Mouse (Mus musculus) heart, adult 8-10 months (tissue): Measurements from ENCODE around the gene Ank3. TPM values are rescaled to one million over a fixed set of nuclear protein-coding genes. Genes with fewer than 3 reads are reported as not detected.
"Not testable (repeated sequence)": the region's sequence is repeated elsewhere in the genome, so short reads cannot be mapped to it uniquely, and the experiment has no call there.

Experiments used
- DNase-seq: peaks from one replicate; pipeline ENCODE4 v3.0.0; 2022; ENCODE audit warnings: low spot score
- total RNA-seq, 4 experiments: library from RNA; stranded (reverse); gene quantifications; 2 replicates each; pipeline ENCODE4 v1.2.4; 2022

Gene Ank3
- 10 to 100 TPM; 72.9 to 84.4 (median 74.9) TPM for total RNA-seq

DNA sequence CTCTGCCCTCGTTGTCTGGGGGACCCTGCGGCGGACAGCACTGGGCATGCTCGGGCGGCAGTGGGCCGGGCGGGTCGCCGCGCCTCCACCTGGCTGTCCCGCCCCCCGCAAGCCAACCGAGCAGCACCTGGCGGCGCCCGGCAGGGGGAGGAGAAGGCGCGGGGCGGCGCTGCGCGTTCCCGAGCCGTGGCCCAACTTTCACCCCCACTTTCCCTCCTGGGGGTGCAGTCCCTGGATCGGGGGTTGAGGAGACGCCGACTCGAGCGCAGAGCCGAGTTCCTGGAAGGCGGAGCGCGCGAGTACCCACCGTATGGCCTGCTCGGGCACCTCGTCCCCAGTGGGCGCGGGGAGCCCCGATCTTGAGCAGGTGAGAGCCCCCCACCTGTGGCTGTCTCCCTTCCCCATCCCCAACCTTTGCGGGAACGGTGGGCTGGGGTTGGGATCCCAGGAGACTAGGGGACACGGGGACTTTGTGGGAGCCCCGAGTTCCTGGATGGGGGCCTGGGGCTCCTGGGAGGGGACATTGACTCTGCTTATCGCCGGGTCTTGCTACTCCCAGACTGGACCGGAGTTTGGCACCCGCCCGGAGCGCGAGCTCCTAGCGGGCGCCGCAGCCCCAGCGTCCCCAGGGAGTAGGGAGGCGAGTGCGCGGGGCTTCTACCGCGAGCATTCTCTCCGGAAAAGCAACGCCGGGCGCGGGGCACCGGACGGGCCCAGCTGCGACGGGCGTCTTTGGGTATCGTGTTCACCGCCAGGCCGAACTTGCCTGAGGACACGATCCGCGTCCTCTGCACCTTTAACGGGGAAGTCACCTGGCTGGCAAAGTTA, at the start of gene Ank3:
Ank3 (plus strand) TSS at position 11 of the 828 bp plus-strand sequence.
- no peak for DNase-seq

DNA sequence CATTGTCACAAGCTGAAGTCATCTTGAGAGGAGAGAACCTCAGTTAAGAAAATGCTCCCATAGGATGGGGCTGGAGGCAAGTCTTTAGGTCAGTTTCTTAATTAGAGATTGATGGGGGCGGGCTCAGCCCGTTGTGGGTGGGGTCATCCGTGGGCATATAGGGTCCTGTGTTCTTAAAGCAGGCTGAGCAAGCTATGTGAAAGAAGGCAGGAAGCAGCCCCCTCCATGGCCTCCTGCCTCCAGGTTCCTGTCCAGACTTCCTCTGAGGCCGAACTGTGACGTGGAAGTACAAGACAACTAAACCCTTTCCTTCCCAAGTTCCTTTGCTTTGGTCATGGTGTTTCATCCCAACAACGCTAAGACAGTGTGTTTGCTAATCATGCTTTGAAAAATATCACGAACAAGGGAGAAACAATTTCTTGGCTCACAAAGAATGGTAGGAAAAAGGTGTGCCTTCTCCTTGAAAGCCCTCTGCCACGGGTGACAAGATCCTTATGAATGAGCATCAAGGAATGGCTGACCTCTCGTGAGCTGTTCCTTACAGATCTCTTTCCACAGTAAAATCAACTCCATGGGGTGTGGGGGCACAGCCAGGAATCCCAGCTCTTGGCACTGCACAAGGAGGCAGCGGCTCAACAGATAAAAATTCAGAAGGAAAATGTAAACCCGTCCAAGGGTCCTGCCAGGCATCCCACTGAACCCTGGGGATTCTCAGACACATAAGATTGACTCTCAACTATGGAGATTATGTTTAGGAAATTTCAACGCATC, 47.3 kb upstream of the Ank3 start:
- DNase-seq: peak; percentile 16

DNA sequence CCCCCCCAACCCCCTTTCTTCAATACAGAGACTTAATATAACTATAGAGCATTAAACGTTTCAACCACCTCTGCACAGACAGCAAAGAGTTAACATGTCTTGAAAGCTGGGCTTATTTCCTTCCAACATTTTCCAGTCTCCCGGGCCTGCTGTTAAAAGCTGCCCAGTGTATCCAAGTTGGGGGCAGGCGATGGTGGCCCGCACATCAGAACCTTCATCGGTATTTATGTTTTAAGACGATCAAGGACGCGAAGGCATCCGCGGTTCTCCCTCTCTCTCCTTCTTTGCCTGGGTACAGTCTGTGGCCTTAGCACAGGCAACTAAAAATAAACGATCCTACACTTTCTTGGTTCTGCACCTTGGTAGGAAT, 46.7 kb upstream of the Ank3 start:
- no peak for DNase-seq

DNA sequence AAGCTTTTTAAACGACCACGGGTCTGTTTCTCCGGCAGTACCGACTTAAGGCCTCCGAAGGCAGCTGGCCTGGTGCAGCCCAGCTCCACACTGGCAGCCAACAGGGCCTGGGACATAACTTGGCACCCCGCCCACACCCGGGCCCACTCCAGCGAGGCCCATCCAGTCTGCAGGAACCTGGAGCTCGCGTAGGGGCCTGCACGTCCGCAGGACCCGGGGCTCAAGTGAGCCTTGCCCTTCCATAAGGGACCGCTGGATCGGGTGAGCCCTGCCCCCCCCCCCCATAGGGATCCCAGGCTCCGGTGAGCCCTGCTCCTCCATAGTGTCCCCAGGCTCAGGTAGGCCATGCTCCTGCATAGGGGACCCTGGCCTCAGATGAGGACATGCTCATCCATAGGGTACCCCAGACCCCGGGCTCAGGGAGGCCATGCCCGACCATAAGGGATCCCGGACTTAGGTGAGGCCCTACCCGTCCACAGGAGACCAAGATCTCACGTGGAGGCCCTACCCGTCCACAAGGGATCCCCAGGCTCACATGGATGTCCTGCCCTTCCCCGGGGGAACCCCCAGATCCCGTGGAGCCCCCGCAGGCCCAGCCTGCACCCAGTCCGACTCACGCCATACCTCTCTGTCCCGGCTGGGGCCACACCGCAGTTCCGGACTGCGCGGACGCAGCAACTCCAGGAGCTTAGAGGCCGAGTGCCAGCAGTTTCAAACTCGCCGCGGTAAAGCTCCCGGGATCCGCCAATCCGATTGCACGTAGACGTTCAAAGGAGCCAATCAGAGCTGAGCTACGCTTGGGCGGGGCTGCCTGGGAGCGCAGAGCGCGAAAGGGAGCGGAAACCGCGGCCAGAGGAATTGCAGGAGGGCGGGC, 46.1 kb upstream of the Ank3 start, which contains the start of gene Cdk1:
Cdk1 (minus strand) TSS at position 727 of the 874 bp plus-strand sequence.
- DNase-seq: peak; percentile 98

DNA sequence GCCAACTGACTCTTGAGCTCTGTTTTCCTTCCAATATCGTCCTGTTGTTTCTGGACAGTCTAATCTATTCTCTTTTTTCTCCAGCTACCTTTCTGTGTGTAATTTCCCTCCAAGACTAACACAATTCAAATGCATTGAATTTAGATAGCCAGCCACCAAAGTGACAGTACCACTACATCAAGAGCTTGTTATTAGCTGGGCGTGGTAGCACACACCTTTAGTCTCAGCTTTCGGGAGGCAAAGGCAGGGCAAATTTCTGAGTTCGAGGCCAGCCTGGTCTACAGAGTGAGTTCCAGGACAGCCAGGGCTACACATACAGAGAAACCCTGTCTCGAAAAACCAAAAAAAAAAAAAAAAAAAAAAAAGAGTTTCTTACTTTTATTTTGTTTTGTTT, 45.5 kb upstream of the Ank3 start:
- DNase-seq: not testable (repeated sequence)

DNA sequence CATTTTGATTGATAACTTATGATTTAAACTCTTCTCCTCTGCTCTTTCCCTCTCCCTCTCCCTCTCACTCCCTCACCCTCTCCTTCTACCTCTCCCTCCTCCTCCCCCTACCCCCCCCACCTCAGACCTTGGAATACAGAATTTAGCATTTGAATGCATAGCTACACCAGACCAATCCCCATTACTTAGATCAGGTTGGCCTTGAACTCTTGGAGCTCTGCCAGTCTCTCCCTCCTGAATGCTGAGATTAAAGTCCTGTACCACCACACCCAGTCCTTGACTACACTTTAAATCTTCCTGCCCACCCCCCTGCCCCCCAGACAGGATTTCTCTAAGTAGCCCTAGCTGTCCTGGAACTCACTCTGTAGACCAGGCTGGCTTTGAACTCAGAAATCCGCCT, 38.9 kb upstream of the Ank3 start:
- no peak for DNase-seq

DNA sequence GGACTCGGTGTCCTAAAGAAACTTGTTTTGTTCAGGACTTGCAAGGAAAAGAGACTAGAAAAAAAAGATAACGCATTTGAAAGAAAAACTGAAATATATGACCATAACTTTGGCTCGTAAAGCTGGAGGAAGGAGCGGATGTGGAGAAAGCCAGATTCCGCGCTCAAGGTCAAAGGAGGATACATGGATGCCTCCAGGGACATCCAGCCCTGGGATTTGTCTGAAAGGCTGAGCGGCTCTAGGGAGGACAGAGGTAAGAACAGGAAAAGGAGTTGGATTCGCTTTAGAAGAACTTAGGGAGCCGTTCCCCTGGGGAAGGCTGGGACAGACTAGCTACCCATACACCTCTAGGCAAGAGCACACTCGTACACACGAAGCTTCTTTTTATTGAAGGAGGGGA, 32.4 kb upstream of the Ank3 start:
- DNase-seq: peak; percentile 13

DNA sequence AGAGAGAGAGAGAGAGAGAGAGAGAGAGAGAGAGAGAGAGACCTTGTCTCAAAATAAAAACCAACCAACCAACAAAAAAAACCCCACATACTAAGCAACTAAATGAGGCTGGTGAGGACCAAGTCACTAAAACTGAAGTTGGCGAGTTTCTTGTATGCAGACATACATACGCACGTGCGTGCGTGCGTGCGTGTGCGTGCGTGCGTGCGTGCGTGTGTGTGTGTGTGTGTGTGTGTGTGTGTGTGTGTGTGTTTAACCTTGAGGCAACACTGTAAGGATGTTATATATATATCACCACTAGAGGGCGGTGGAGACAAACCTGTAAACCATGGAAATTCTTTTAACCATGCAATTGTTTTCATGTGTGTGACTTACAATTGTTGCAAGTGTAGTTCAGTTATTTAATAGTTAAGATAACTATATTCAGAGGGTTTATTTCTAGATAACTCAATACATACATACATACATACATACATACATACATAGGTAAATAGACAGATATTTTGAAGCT, 31.6 kb upstream of the Ank3 start:
- DNase-seq: no peak

DNA sequence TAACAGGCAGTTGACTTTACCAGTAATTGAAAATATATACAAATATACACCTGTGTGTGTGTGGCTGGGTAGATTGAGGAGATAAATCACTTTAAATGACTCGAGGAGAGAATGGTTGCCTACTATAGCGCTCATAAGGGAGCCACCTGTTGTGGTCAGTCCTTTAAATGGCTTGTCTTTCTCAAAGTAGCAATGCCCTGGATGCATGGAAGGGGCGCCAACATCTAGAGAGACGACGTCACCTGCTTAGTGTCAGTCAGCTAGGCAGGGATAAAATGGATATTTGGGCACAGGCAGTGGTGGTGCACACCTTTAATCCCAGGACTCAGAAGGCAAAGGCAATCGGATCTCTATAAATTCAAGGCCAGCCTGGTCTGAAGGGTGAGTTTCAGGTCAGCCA, 29.3 kb upstream of the Ank3 start:
- DNase-seq: no peak

DNA sequence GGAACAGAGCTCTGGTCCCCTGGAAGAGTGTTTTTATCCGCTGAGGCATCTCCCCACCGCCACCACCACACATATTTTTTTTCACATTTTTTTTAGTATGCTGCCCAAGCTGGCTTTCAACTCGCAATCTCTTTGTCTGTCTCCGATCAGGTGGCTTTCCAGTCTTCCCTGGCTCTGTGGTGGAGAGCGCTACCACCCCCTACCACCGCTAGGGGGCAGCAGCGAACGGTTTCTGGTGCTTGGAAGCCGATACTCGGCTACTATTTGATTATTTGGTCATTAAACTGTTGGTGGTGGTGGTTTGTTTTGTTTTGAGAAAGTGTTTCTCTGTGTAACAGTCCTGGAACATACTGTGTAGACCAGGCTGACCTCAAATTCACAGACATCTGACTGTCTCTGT, 27.1 kb upstream of the Ank3 start:
- DNase-seq: no peak

DNA sequence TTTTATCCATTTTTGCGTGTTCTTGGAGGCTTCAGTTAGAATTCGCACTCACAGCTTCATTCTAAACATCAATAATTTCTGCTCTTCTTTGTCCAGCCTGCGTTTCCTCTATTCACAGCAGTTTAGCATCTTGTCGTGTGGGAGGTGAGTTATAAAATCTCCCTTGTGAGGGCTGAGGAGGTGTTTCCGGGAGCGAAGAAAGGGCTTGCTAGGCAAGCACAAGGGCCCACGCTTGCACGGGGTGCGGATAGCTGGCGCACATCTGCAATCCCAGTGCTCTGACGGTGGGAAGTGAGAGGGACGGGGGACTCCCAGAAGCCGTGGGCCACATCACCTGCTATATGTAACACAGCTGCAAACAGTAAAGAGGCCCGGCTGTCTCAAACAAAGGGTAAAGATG, 26.5 kb upstream of the Ank3 start:
- DNase-seq: no peak

DNA sequence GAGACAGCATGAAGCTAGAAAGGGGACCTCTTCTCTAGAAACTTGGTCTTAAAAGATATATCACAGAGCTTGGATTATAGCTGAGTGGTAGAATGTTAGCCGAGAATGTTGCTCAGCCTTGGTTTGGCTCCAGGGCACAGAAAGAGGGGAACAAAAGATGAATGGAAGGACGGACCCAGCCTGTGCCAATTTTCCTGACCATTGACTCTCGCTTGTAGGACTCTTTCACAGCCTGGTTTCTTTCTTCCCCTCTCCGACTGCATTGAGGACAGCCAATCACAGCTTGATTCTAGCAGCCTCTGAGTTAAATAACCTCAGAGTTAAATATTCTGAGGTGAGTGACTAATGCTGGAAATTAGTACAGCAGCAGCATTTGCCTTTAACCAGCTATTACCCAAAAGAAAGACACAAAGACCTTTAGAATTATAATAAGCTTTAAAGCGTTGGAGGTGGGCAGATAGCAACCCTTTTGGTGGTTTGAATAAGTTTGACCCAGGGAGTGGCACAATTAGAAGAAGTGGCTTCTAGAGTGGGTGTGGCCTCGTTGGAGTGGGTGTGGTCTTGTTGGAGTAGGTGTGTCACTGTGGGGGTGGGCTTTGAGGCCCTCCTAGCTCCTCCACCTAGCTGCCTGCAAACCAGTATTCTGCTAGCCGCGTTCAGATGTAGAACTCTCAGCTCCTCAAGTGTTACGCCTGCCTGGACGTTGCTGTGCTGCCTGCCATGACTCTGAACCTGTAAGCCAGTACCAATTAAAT, 24.6 kb upstream of the Ank3 start:
- DNase-seq: no peak

DNA sequence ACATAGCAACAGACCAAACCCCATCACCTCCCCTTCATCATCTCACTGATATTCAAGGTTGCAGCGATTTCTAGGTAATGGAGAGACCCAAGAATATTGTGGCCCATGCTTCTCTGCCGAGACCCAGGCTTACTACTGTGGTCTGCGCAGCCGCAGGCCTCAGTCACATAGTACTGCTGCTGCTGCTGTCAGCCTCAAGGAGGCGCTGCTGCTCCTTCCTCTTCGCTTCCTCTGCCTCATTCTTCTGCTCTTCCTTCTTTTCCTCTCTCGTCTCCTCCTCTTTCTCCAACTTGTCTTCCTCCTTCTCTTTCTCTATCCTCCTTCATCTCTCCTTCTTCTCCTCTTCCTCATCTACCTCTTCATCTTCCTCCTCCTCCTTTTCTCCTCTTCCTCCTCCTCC, 23.4 kb upstream of the Ank3 start:
- DNase-seq: no peak

DNA sequence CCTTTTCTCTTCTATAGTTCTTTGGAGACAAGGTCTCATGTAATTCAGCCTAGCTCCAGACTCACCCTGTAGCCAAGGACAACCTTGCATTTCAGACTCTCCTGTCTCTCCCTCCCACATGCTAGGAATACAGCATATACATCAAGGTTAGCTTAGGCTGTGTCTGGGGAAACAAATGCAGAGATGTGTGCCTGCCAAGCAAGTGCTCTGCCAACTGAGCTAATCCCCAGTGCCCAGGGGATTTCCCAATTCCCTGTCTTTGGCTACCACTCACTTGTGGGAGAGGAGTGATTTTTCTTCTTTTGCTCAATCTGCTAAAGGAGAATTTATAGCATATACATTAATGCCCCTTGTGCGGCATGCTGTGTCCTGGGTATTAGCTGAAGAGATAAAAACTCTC, 15.4 kb upstream of the Ank3 start:
- DNase-seq: no peak

DNA sequence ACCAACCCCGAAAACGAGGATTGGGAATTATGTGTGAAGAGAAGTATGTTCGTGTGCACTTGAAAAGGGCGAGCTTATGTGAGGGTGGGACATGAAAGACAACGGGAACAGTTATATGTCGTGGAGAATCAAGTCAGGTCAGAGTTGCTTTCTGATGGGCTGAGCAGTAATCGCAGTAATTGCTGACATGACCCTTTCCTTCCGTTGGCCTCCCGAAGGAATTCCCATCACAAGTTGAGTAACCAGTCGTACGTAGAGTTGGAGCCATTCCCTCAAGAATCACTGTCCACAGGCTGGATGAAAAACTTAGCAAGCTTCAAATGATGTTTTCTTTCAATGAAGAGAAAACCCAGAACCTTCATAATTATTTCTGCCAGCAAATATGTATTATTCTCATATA, 13.9 kb upstream of the Ank3 start:
- DNase-seq: no peak

DNA sequence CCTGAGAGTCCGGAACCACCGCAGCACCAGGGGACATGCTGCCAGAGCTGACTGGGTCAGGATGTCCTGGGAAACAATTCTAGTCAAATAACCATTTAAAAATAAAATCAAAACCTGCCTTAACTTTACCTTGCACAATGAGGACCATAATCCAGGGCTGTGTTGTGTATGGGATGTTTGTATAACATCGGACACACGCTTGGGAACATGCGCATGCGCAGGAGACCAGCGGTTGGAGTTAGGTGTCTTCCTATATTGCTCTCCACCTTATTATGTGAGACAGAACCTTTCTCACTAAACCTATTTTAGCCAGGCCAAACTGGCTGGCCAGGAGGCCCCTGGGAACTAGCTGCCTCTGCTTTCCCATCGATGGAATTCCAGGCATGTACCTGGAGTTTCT, 13.4 kb upstream of the Ank3 start:
- DNase-seq: no peak

DNA sequence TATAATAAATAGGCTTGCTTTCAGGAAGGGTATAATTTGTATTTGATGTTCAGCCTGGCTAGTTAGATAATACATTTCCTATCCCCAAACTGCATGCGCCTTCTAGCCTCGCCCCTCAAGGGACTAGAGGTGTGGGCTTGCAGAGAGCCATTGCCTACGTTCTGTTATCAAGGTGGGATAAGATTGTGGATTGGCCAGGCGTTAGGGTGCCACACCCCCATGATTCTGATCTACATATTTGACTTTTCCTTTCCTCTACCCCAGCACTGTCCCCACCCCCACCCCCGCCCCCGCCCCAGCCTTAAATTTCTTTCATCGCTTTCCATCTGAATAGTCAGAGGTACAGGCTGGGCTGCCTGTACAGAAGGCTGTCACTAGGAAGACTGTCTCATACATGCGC, 11.8 kb upstream of the Ank3 start:
- no peak for DNase-seq

DNA sequence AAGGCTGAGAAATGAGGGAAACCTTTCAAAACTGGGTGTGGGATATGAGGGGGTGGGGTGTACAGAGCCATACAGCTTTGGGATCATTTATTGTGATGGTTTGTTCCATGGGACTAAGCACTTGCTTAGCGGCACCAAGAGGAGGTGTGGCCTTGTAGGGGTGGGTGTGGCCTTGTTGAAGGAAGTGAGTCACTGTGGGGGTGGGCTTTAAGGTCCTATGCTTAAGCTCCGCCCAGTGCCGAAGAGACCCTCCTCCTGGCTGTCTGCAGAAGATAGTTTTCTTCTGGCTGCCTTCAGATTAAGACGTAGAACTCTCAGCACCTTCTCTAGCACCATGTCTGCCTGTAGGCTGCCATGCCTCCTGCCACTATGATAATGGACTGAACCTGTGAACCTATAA, 9.1 kb upstream of the Ank3 start:
- DNase-seq: no peak

DNA sequence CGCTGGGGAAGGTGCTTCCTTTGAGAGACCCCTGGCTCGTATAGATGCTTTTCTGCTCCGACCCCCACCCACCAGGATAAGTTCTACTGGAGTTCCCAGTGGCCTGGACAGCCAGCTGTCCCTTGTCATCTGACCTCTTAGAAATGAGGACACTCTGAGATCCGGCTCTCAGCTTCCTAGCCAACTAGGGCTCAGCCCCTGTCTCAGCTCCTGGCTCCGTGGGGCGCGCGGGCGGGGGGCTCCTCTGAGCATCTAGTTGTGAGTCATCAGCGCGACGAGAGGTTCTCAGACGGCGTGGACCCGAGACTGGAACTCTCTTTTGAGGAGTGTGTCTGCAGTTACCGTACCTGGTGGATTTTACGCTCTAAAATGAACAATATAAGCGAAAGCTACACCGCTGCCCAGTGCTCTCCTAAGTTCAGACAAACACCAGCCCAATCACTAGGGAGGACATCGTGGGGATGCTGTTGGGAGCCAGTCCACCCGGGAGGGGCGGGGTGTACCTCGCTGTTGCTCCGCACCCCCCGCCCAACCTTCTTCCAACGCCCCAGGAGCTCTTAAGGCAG, 293 bp upstream of the Ank3 start:
- no peak for DNase-seq

DNA sequence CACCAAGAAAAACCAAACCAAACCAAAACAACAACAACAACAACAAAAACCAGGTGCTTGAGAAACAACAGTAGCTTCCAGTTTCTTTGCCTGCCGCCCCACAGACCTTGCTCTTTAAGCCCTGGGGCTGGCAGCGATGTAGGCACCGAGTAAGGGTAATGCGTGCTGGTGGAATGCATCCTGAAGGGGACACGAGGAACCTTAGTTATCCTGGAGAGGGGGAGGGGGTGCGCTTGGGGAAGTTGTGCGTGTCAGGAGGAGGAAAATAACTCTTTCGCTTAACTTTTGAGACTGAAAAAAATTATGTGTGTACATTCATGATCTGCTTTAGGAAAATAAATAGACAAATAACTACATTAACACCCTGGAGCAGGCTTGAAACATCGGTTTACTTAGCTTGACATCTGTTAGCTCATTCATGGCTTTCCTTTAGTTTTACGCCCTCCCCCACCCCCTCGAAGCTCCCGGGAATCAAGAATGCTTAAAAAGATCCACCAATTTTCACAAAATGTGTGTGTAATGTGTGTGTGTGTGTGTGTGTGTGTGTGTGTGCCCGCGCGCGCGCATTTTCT, 1.3 kb downstream of the Ank3 start:
- no peak for DNase-seq

DNA sequence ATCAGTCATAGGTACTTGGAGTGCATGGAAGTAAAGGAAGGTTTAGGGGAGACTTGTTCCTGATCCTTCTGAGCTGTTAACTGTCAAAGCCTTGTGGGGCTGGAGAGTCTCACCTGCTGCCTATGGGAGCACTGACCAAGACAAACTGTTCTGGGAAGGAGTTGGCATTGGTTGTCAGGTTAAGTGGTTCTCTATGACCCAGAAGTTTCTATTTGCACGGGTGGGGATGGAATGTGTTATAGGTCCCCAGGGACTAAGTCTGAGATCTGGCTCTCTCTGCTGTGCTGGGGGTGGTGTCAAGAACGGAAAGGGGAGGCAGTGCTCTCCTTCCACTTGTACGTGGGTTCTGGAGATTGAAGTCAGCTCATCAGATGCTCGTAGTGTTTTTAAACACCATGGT, 6.9 kb downstream of the Ank3 start:
- no peak for DNase-seq
